Mouse (Mus musculus): Measurements from ENCODE around the gene Nf1.

Nf1 gene

DNA sequence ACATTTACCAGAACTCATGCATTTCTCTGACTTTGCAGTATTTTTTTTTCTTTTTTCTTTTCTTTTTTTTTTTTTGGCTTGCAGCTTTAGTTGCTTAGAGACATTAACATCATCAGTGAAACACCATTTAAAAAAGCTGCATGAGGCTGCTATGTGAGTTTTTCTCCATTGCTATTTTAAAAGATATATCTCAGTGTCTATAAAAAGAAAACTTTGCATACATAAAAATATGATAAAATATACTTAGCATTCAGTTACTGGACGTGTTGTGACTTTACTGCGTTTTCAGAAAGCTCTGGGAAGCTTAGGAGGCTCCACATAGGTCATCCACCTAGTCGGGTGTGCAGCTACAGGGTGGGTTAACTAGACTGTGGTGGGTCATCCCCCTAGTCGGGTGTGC, 120.4 kb downstream of the Nf1 start:
- no peak for DNase-seq (ENCODE audit: extremely low spot score, low read depth, low spot score)

DNA sequence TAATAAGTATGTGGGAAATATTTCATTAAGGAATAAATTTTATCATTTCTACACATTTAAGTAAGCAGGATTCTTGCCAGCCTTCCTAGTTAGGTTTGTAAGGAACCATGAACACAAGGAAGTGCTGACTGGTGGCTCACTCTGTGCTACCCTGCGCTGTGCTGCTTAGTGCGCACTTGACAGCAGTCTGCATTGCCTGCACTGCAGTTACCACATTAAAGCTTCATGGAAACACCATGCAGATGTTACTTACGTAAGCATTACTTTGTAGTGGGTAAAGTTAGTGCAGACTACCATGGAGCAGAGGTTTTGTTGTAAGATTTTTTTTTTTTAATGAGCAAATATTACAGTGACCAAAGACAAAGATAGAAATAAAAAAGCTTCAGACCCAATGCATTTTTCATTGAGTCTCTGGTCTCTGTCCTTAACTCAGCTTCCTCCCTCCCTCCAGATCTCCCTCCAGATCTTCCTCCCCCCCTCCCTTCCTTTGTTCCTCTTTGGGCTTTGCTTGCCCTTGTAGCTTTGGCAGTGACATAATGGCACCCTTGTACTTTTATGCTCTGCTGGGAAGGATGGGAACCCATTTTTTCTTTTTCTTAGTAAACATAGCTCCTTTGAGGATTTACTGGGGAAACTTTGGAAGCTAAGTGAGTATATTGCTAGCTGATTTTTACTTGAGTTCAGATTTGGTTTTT, 121.4 kb downstream of the Nf1 start:
- no peak for DNase-seq (ENCODE audit: extremely low spot score, low read depth, low spot score)

GRCm38 (mm10) chr11:79468097-79468496, 128.6 kb downstream of the Nf1 start:
- no peak for DNase-seq (ENCODE audit: extremely low spot score, low read depth, low spot score)

DNA sequence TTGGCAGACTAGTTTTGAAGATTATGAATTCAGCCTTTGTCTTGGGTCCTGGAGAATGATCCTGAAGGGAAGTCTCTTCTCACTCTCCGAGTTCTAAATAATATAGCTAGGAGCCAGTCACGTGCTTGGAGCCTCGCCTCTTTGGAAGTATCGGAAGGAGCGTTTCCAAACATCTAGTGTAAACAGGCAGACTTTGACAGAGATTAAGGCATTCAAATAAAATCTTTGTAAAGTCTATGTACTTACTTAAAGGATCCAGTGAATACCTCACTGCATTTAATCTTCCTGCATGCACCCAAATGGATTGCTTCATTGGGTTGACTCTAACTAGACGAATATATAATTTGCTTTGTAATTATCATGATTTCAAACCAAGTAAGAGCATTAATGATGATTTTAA, 143.9 kb downstream of the Nf1 start:
- DNase-seq (ENCODE audit: extremely low spot score, low read depth, low spot score) = no peak

GRCm38 (mm10) chr11:79483876-79484528, 144.5 kb downstream of the Nf1 start:
- no peak for DNase-seq (ENCODE audit: extremely low spot score, low read depth, low spot score)

GRCm38 (mm10) chr11:79484721-79485120, 145.2 kb downstream of the Nf1 start:
- DNase-seq (ENCODE audit: extremely low spot score, low read depth, low spot score) = no peak

GRCm38 (mm10) chr11:79494976-79495800, 155.7 kb downstream of the Nf1 start:
- DNase-seq (ENCODE audit: extremely low spot score, low read depth, low spot score) = no peak

GRCm38 (mm10) chr11:79502917-79503316, 163.4 kb downstream of the Nf1 start:
- no peak for DNase-seq (ENCODE audit: extremely low spot score, low read depth, low spot score)

DNA sequence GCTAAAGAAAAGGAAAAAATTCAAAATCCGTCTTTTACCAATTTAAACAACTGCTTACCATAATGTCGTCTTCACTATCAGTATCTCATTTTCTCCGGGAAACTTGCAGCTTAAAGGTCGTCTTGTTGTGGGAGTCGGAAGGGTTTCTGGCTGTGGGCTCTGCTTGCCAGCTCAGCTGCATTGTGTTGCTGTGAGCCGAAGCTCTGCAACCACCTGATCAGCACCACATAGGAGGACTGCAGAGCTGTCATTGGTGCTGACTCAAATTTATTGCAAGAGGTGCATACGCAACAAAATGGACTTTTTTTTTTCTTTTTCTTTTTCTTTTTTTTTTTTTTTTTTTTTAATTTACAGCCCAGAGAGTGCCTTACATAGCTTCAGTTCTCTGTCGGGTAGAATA, 164.4 kb downstream of the Nf1 start, which contains the start of gene Omg:
Gene Omg (minus strand): TSS at position 240 of the 400 bp plus-strand sequence.
- no peak for DNase-seq (ENCODE audit: extremely low spot score, low read depth, low spot score)

- no peak for DNase-seq (ENCODE audit: extremely low spot score, low read depth, low spot score)
Observed at GRCm38 (mm10) chr11:79504506-79504905, 165.0 kb downstream of the Nf1 start.

- no peak for DNase-seq (ENCODE audit: extremely low spot score, low read depth, low spot score)
Observed at GRCm38 (mm10) chr11:79511970-79512369, 172.5 kb downstream of the Nf1 start.

GRCm38 (mm10) chr11:79515331-79515730, 175.8 kb downstream of the Nf1 start:
- no peak for DNase-seq (ENCODE audit: extremely low spot score, low read depth, low spot score)

GRCm38 (mm10) chr11:79515798-79516197, 176.3 kb downstream of the Nf1 start:
- DNase-seq (ENCODE audit: extremely low spot score, low read depth, low spot score) = no peak

DNA sequence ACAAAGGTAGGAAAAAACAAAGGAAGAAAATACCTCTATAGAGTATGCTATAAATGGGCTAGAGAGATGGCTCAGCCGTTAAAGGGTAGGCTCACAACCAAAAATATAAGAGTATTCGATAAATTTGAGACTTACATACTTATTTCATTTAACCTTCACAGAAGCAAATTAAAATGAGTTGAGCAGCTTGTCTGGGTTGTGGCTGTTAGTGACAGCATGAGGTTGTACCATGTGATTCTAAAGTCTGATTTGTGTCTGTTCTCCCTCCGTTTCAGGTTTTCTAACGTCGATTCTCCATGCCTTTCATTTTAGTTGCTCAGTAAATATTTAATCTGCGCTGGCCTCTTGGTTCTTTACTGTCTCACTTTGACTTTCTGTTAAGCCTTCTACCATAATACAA, 179.8 kb downstream of the Nf1 start:
- no peak for DNase-seq (ENCODE audit: extremely low spot score, low read depth, low spot score)

- no peak for DNase-seq (ENCODE audit: extremely low spot score, low read depth, low spot score)
Observed at GRCm38 (mm10) chr11:79519878-79520291, 180.4 kb downstream of the Nf1 start.

- DNase-seq (ENCODE audit: extremely low spot score, low read depth, low spot score) = no peak
Observed at GRCm38 (mm10) chr11:79520772-79521171, 181.3 kb downstream of the Nf1 start.

GRCm38 (mm10) chr11:79521930-79522329, 182.4 kb downstream of the Nf1 start:
- DNase-seq (ENCODE audit: extremely low spot score, low read depth, low spot score) = no peak

DNA sequence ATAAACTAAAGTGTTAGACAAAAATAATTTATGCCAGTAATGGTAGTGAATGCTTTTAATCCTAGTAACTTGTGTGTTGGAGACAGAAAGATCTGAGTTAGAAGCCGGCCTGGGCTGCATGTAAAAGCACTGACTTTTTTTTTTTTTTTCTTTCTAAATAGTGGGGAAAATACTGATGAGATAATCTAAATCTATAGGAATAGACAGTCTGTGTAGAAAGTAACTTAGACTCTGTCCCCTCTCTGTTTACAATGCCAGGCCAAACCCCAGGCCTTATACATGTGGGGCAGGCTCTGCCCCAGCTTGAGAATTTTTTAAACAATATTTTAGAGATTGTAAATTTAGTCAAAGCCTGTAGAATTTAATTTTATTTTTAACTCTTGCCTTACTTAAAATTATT, 183.5 kb downstream of the Nf1 start:
- DNase-seq (ENCODE audit: extremely low spot score, low read depth, low spot score) = no peak

DNA sequence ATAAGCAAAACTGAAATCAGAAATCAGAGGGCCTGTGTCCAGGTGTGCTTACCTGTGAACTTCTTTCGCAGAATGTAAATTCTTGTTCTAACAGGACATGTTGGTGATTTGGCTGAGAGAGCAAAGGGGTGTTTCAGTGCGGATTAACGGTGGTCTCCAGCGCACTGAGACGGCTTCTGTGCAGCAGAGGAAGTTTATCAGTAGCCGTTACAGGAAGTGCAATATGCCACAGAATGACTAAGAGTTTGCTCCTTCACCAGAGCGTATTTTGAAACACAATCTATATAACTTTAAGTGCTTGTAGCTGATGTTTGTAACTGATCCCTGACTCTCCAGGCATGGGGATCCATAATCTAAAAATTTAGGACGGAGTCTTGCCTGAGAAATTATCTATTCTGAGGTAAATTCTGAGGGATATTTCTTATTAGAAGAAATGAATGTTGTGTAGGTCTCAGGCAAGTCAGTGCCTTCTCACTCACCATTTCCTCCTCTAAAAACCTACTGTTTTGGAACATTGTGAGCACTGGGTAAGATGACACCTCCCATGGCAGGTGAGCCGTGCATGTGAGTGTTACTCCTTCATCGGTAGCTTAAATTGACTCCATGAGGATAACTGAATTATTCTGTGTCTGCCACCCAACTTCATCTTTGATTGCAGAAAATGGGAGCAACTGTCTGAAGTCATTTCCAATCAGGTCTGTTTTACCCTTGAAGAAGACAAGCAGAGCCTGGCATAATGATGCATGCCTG, 184.2 kb downstream of the Nf1 start, which contains the start of gene Evi2b:
Gene Evi2b (minus strand): TSS at position 203 of the 750 bp plus-strand sequence.
- no peak for DNase-seq (ENCODE audit: extremely low spot score, low read depth, low spot score)

DNA sequence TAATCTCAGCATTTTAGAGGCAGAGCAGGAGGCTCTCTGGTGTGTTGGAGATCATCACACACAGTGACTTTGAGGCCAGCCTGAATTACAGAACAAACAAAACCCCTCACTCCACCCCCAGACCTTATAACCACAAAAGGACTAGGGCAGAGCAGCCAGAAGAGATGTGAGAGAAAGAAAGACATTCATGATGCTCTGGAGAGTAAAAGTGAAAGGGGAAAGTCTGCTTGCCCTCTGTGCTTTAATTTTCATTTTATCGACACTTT, 184.8 kb downstream of the Nf1 start:
- no peak for DNase-seq (ENCODE audit: extremely low spot score, low read depth, low spot score)

DNA sequence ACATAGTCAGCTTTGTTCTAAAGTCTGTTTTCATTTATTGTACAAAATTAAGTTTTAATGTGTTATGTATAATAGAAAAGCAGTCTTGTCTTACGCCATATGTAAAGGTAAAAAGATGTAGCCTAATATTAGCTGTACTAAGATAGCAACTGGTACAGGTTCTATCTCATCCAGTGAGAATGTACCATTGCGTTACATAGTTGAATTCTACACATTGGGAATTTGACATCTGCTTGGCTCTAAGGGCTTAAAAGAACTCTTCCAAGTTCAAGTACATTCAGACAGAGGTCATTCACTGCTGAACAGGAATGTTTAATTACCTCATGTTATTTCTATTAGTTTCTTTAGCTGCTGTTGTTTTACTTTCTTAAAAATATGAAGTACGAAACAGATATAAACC, 187.1 kb downstream of the Nf1 start:
- DNase-seq (ENCODE audit: extremely low spot score, low read depth, low spot score) = no peak

All from hindlimb bud, embryonic 11.5 days (tissue).